Mouse (Mus musculus) splenic B cell, adult 2 months (primary cell): Measurements from ENCODE around the gene Stag1.

Source experiments
- DNase-seq: peaks from one replicate; pipeline ENCODE4 v3.0.0-alpha.2; 2011; ENCODE audit warnings: low read depth, low spot score
- H3K27me3 ChIP-seq: 2 replicates; pipeline ENCODE4 v1.6.1; 2012; ENCODE audit warnings: mild to moderate bottlenecking, low read length, moderate library complexity, mixed read lengths; ENCODE audit not compliant: control insufficient read depth, poor library complexity, insufficient read depth, severe bottlenecking
- H3K36me3 ChIP-seq: 2 replicates; pipeline ENCODE4 v1.6.1; 2012; ENCODE audit warnings: mild to moderate bottlenecking, low read length, moderate library complexity, mixed read lengths; ENCODE audit not compliant: control insufficient read depth, poor library complexity, insufficient read depth, severe bottlenecking

Stag1 gene

DNA sequence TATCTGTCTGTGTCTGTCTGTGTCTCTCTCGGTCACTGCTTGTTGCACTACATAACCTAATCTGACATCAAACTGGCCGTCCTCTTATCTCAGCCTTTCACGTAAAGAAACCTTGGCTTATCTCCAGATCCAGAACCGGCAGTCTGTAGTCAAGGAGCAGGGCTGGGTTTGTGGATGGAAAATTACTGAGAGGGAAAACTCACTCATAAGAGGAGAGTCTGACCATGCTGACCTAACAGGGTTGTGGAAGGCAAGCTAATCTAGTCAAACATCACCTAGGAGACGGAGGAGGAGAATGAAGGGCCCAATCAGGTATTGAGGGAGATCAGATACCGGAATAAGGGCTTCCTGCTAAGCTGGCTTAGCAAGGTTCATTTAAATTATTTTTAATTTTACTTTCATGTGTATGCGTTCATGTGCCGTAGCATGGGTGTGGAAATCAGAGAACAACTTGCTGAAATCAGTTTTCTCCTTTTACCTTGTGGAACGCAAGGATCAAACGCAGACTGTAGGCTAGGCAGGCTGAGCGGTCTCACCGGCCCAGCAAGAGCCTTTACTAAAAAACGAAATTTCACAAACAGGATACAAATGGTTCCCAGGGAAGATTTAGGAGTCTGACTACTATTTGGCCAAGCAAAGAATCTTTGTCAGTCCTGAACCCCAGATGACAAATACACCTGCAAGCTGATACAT, 14.6 kb upstream of the Stag1 start:
- Histone ChIP-seq H3K36me3 (no peaks in the 10 kb centered on the region), H3K27me3 (no peaks in the 10 kb centered on the region; the same call in 1 of the 2 replicates)
- no peak for DNase-seq

DNA sequence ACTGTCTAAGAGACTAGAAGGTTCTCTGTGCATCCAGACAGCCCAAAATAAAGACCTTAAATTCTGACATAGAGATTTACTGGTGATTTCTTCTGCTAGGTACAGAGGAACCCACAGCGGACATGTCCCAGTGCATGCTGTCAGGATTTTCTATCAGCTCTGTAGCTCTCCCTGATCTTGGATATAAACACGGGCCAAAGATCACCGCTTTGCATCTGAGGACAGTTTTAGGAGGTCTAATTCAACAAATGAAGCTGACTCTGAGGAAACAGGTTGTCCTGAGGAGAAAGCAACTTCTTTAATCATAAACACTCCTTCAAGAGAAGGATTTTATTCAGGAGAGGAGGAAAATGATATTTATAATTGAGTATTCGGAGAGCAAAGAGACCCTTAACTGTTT, 13.6 kb upstream of the Stag1 start:
- DNase-seq, result no peak
- no peaks in the 10 kb centered on the region for H3K36me3 ChIP-seq

DNA sequence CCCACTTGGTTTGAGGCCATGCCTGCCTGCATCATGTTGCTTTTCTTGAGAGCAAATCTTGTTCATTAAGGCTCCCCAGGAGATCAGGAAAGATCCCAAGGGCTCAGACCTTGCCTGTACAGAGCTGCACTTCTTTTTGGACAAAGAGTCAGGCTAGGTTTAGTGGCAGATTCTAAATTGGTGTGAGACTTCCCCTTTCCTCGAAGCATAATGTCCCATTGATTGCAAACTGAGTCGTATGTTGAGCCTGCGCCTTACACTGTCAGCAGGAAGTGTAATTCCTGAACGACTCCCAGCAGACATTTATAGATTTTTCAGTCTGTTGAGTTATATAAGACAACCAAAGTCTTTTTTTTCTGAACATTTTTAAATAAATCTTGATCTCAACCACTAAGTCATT, 7.1 kb upstream of the Stag1 start:
- no peak for DNase-seq
- no peaks in the 10 kb centered on the region for H3K27me3 ChIP-seq
- H3K36me3 ChIP-seq, result no peaks in the 10 kb centered on the region

More for the DNA sequence above, 13.6 kb upstream of the Stag1 start:
- H3K27me3 ChIP-seq, result no peaks in the 10 kb centered on the region; the same call in 1 of the 2 replicates

GRCm38 (mm10) chr9:100596317-100596716, 1.3 kb upstream of the Stag1 start:
- DNase-seq, result no peak
- no peaks in the 10 kb centered on the region for H3K27me3 ChIP-seq
- no peaks in the 10 kb centered on the region for H3K36me3 ChIP-seq

- no peak for DNase-seq
- H3K36me3 ChIP-seq, result no peaks in the 10 kb centered on the region
- no peaks in the 10 kb centered on the region; the same call in 1 of the 2 replicates for H3K27me3 ChIP-seq
Measured at GRCm38 (mm10) chr9:100599761-100600328, 2.2 kb downstream of the Stag1 start.

GRCm38 (mm10) chr9:100602130-100602529, 4.5 kb downstream of the Stag1 start:
- DNase-seq, result no peak
- Histone ChIP-seq H3K27me3 (no peaks in the 10 kb centered on the region; the same call in 1 of the 2 replicates), H3K36me3 (no peaks in the 10 kb centered on the region)

DNA sequence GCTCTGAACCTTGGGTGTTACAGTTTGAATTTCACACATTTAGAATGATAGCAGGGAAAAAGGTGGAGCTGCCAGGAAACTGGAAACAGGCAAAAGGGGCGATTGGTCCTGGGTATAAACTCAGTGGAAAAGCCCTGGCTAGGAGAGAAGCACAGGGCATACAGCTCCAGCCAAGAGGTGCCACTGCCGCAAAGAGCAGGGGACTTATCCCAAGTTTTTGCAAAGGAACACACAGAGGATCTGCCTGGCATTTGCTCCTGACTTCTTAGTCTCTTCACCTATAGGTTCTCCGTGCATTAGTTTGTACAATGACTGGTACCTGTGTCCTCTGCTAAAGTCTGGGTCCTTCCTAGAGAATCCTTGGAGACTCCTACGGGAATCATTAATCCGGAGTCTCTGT, 5.6 kb downstream of the Stag1 start:
- no peak for DNase-seq
- H3K27me3 ChIP-seq, result no peaks in the 10 kb centered on the region; the same call in 1 of the 2 replicates
- no peaks in the 10 kb centered on the region for H3K36me3 ChIP-seq

DNA sequence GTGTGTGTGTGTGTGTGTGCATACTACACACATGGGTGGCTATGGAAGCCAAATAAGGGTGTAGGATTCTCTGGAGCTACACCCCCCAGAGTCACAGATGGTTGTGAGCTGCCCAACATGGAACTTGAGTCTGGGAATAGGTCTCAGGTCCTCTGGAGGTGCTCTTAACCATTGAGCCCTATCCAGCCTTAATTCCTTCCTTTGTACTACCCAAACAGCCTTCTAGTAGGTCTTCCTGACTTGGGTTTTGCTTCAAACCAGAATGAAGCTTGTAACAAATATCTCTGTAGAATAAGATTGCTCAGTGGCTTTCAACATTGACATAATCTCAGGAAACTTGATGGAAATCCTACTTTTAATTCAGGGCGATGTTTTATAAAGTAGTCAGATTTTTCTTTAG, 7.9 kb downstream of the Stag1 start:
- H3K36me3 ChIP-seq, result no peaks in the 10 kb centered on the region

GRCm38 (mm10) chr9:100605985-100606554, 8.5 kb downstream of the Stag1 start:
- H3K36me3 ChIP-seq, result no peaks in the 10 kb centered on the region
- no peak for DNase-seq
- H3K27me3 ChIP-seq, result no peaks in the 10 kb centered on the region; the same call in 1 of the 2 replicates

More for the DNA sequence above, 7.9 kb downstream of the Stag1 start:
- H3K27me3 ChIP-seq, result no peaks in the 10 kb centered on the region; the same call in 1 of the 2 replicates
- DNase-seq, result no peak

- Histone ChIP-seq H3K27me3 (no peaks in the 10 kb centered on the region), H3K36me3 (no peaks in the 10 kb centered on the region)
- DNase-seq, result no peak
Measured at GRCm38 (mm10) chr9:100613501-100614071, 16.0 kb downstream of the Stag1 start.

DNA sequence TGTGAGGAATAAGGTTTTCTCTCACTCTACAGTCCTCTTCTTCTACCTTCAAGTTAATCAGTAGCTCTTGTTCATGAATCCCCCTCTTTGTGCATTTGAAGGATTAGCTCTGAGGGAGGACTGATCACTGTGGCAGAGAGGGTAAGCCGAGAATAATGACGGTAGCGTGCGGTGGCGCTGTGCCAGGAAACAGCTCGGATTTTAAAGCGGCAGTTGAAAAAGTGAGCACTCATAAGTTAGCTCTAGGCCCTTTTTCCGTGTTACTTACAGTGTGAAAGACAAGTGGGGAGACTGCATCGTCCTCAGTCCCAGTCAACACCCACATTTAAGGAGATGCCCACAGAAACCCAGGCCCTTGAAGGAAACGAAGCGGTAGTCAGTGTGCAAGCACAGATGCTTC, 19.3 kb downstream of the Stag1 start:
- Histone ChIP-seq H3K27me3 (no peaks in the 10 kb centered on the region), H3K36me3 (no peaks in the 10 kb centered on the region)
- no peak for DNase-seq

GRCm38 (mm10) chr9:100626258-100626657, 28.7 kb downstream of the Stag1 start:
- Histone ChIP-seq H3K27me3 (no peaks in the 10 kb centered on the region), H3K36me3 (no peaks in the 10 kb centered on the region)

GRCm38 (mm10) chr9:100640754-100641153, 43.2 kb downstream of the Stag1 start:
- Histone ChIP-seq H3K36me3 (no peaks in the 10 kb centered on the region), H3K27me3 (no peaks in the 10 kb centered on the region)
- DNase-seq, result no peak

More at GRCm38 (mm10) chr9:100626258-100626657, 28.7 kb downstream of the Stag1 start:
- no peak for DNase-seq

- Histone ChIP-seq H3K36me3 (no peaks in the 10 kb centered on the region), H3K27me3 (no peaks in the 10 kb centered on the region)
- no peak for DNase-seq
Measured at GRCm38 (mm10) chr9:100641391-100642085, 43.9 kb downstream of the Stag1 start.
